Mouse (Mus musculus): Measurements from ENCODE around the gene Scgb1b11.
"Not testable (repeated sequence)": the region's sequence is repeated elsewhere in the genome, so short reads cannot be mapped to it uniquely, and the experiment has no call there.

GRCm38 (mm10) chr7:32211045-32211444, 11.6 kb upstream of the Scgb1b11 start, which contains the start of gene Scgb2b11:
- TF ChIP-seq POLR2A (IDR thresholded peaks at IDR 0.05; ENCODE audit: low read depth, low read length); CTCF (IDR thresholded peaks at IDR 0.05; ENCODE audit: borderline replicate concordance, insufficient read depth, low read length): not testable (repeated sequence)

Data from embryonic fibroblast, embryonic 13.5 days (primary cell).